Mouse (Mus musculus): Measurements from ENCODE around the gene H2al1g. TPM values are rescaled to one million over a fixed set of nuclear protein-coding genes. Genes with fewer than 3 reads are reported as not detected.

The H2al1g gene
- polyA plus RNA-seq, 1 experiment from 2014 or later, result not detected

Other genes with a start within 250 kb of the H2al1g start
- gene H2al1a, start 19.0 kb upstream of the H2al1g start, polyA plus RNA-seq (2016; fragmentation: Nextera tagmentation; extraction: Ambion mirVana), result not detected in 2 replicates
- not detected in 2 replicates for gene H2al1b, start 15.8 kb upstream of the H2al1g start, polyA plus RNA-seq (2016; fragmentation: Nextera tagmentation; extraction: Ambion mirVana)
- gene H2al1c, start 12.6 kb upstream of the H2al1g start, polyA plus RNA-seq (2016; fragmentation: Nextera tagmentation; extraction: Ambion mirVana), result not detected in 2 replicates
- gene H2al1d, start 9.4 kb upstream of the H2al1g start, polyA plus RNA-seq (2016; fragmentation: Nextera tagmentation; extraction: Ambion mirVana), result not detected in 2 replicates
- not detected in 2 replicates for gene H2al1e, start 6.3 kb upstream of the H2al1g start, polyA plus RNA-seq (2016; fragmentation: Nextera tagmentation; extraction: Ambion mirVana)
- not detected in 2 replicates for gene H2al1f, start 3.1 kb upstream of the H2al1g start, polyA plus RNA-seq (2016; fragmentation: Nextera tagmentation; extraction: Ambion mirVana)
- not detected in 2 replicates for gene H2al1h, start 3.2 kb downstream of the H2al1g start, polyA plus RNA-seq (2016; fragmentation: Nextera tagmentation; extraction: Ambion mirVana)
- not detected in 2 replicates for gene H2al1i, start 6.4 kb downstream of the H2al1g start, polyA plus RNA-seq (2016; fragmentation: Nextera tagmentation; extraction: Ambion mirVana)
- gene H2al1j, start 9.6 kb downstream of the H2al1g start, polyA plus RNA-seq (2016; fragmentation: Nextera tagmentation; extraction: Ambion mirVana), result not detected in 2 replicates

Data from embryonic facial prominence, embryonic 12.5 days (tissue).